Mouse (Mus musculus) liver, embryonic 14.5 days (tissue): ENCODE data around the gene Gpr162.

Experiments used
- CTCF ChIP-seq: IDR thresholded peaks from 2 replicates; pipeline ENCODE4 v1.5.1; 2016; ENCODE audit warnings: antibody characterized with exemption, low read depth, control low read depth
- EP300 ChIP-seq: IDR thresholded peaks from 2 replicates; pipeline ENCODE4 v1.6.1; 2016; ENCODE audit warnings: antibody characterized with exemption, low read depth

GRCm38 (mm10) chr6:124836411-124836810, 27.4 kb downstream of the Gpr162 start:
- TF ChIP-seq EP300, result no peak
- TF ChIP-seq CTCF, result no peak
